In the genomic region with DNA sequence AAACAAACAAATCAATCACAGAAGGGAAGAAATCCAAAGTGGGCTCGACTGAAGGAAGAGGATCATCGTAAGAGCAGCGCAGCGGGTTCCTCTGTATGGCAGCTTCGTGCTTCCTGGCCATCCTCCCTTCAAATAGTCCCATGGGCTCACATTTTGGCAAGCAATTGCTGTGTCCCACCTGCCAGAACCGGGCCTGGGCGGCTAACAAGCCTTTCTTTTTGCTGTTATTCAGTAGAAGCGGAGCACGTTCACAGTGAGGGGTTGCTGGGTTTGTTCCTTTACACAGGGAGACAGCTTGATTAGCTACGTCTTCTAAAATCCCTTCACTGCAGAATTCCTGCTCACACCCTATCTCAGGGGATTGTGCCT, we compare ENCODE assay signal across 12 mouse cellular contexts.
DNase-seq lines count a peak whose midpoint lies in the region; ATAC-seq and TF ChIP-seq lines count a peak whose summit lies in the region.
"Had no signal": no experiment of that assay in that cellular context is flagged by ENCODE, and none has a peak within 500 bp of the region (broad histone marks: within the 10 kb centered on the region; RNA-seq: fewer than 3 reads in every experiment).

No protein-coding gene starts in this region.

- no peak overlapping the region for H3K4me3 ChIP-seq in heart, embryonic 16.5 days (ENCODE audit: low read length)
- 0 out of 2 replicates have a peak overlapping the region, but pooled peaks have one; percentile 10 for H3K4me3 ChIP-seq in ES-Bruce4 (ENCODE audit: low read depth, low read length)
- H3K4me3 ChIP-seq in midbrain, embryonic 11.5 days (ENCODE audit: low read depth, low read length): no peak overlapping the region

- DNase-seq in heart, postnatal 36 days: no peak
- DNase-seq in 3T3-L1 (ENCODE audit: low read depth, low spot score): peak; percentile 16
- DNase-seq in midbrain, embryonic 11.5 days (ENCODE audit: low spot score, missing footprints): peak; percentile 88
- no peak for DNase-seq in cerebellum, postnatal 4 days (ENCODE audit: low spot score in 2 of 2)
- DNase-seq in testis, postnatal 10 days (ENCODE audit: low spot score): no peak
- DNase-seq: adrenal gland, adult 2 months; kidney, adult 18-20 months; liver; thymus, adult 18-20 months had no signal

- intact Hi-C loops in heart, postnatal 36 days (cut with DNase I): no loop called here

- H3K9ac ChIP-seq in heart, embryonic 16.5 days (ENCODE audit: low read length): 0 out of 2 replicates have a peak overlapping the region, but pooled peaks have one; percentile 6
- no peak overlapping the region for H3K9ac ChIP-seq in ES-Bruce4 (ENCODE audit: low read depth, poor library complexity, severe bottlenecking)
- 0 out of 2 replicates have a peak overlapping the region, but pooled peaks have one; percentile 22 for H3K9ac ChIP-seq in midbrain, embryonic 11.5 days (ENCODE audit: low read length)

- TF ChIP-seq CTCF in ES-Bruce4 (IDR thresholded peaks at IDR 0.05; ENCODE audit: low read depth, low read length): no peak

- no peaks in the 10 kb centered on the region for H3K36me3 ChIP-seq in heart, embryonic 16.5 days (ENCODE audit: control insufficient read depth, insufficient read depth)
- no peaks in the 10 kb centered on the region for H3K36me3 ChIP-seq in ES-Bruce4 (ENCODE audit: control insufficient read depth, insufficient read depth, low read length, poor library complexity, severe bottlenecking)
- no peaks in the 10 kb centered on the region for H3K36me3 ChIP-seq in midbrain, embryonic 11.5 days (ENCODE audit: control insufficient read depth, insufficient read depth, low read length)
- H3K36me3 ChIP-seq: G1E had no signal

- no peak for TF ChIP-seq POLR2A in ES-Bruce4 (IDR thresholded peaks at IDR 0.05; ENCODE audit: insufficient read depth, low read length)

- peaks cover 27% of the 10 kb centered on the region for H3K4me1 ChIP-seq in heart, embryonic 16.5 days (ENCODE audit: control insufficient read depth, insufficient read depth, low read length)
- no peaks in the 10 kb centered on the region for H3K4me1 ChIP-seq in ES-Bruce4 (ENCODE audit: control insufficient read depth, insufficient read depth, low read length)
- peaks cover 9% of the 10 kb centered on the region for H3K4me1 ChIP-seq in midbrain, embryonic 11.5 days (ENCODE audit: control insufficient read depth, insufficient read depth, low read length)

- ATAC-seq in heart, embryonic 16.5 days (replicated peaks; ENCODE audit: extremely low read depth, insufficient read depth, low FRiP score): no peak
- ATAC-seq in midbrain, embryonic 11.5 days (ENCODE audit: low FRiP score): no peak

- no peak for TF ChIP-seq EP300 in ES-Bruce4 (IDR thresholded peaks at IDR 0.05; ENCODE audit: insufficient read depth, low read depth, low read length)

- 30% methylated on average over 10 of the region's 10 CpGs for WGBS in heart, embryonic 16.5 days
- WGBS in midbrain, embryonic 11.5 days: 5% methylated on average over 10 of the region's 10 CpGs

- peaks cover 18% of the 10 kb centered on the region for H3K27me3 ChIP-seq in heart, embryonic 16.5 days (ENCODE audit: control insufficient read depth, insufficient read depth, low read length)
- no peaks in the 10 kb centered on the region for H3K27me3 ChIP-seq in ES-Bruce4 (ENCODE audit: control insufficient read depth, insufficient read depth, low read length, poor library complexity, severe bottlenecking)
- peaks cover 18% of the 10 kb centered on the region for H3K27me3 ChIP-seq in midbrain, embryonic 11.5 days (ENCODE audit: control insufficient read depth, insufficient read depth, low read length)

- no peaks in the 10 kb centered on the region for H3K9me3 ChIP-seq in heart, embryonic 16.5 days (replicated peaks; ENCODE audit: control insufficient read depth, low read length)
- no peaks in the 10 kb centered on the region for H3K9me3 ChIP-seq in ES-Bruce4 (replicated peaks; ENCODE audit: control insufficient read depth, insufficient read depth, low read length, poor library complexity, severe bottlenecking)
- H3K9me3 ChIP-seq in midbrain, embryonic 11.5 days (ENCODE audit: control insufficient read depth, low read length): no peaks in the 10 kb centered on the region

- peak overlapping the region; percentile 19; the same call in 1 of the 2 replicates for H3K4me2 ChIP-seq in heart, embryonic 16.5 days (ENCODE audit: low read depth, low read length)
- H3K4me2 ChIP-seq in midbrain, embryonic 11.5 days: no peak overlapping the region

- H3K27ac ChIP-seq in heart, embryonic 16.5 days (ENCODE audit: low read length): no peak overlapping the region
- H3K27ac ChIP-seq in ES-Bruce4 (ENCODE audit: insufficient read depth, low read length): no peak overlapping the region
- H3K27ac ChIP-seq in midbrain, embryonic 11.5 days (ENCODE audit: low read depth, low read length): no peak overlapping the region

Comparison
In these comparisons a context has a peak if more than half of its experiments do, and no peak if none do; other contexts are left out.
1. DNase-seq: peak in 3T3-L1 (single experiment) and midbrain, embryonic 11.5 days (single experiment); none in heart, postnatal 36 days (0 of 2), cerebellum, postnatal 4 days (0 of 2) and testis, postnatal 10 days (single experiment).